Mouse (Mus musculus) forebrain, embryonic 11.5 days (tissue): ENCODE measurements at regions not wholly inside any gene's neighbourhood (a gene's known extent, or its start where the extent isn't known, plus 50 kb on each side); places are given as distances from the start of the nearest gene placed in this dataset.

Experiments
- ATAC-seq: fragments of 200-750 bp; cut with Nextera tagmentation; replicated peaks from 2 replicates; pipeline ENCODE4 v1.8.0; 2017; ENCODE audit warnings: moderate TSS enrichment; ENCODE audit not compliant: low FRiP score
- DNase-seq: peaks from one replicate; pipeline ENCODE4 v3.0.0-alpha.2; 2017; ENCODE audit warnings: low spot score
- H3K27ac ChIP-seq: fragments of 300-500 bp; sonication (generic); 2 replicates; pipeline ENCODE4 v1.5.1; 2014; ENCODE audit warnings: low read depth, low read length
- H3K27me3 ChIP-seq: fragments of 300-500 bp; sonication (generic); 2 replicates; pipeline ENCODE4 v1.6.1; 2014; ENCODE audit warnings: mild to moderate bottlenecking, low read length, mixed read lengths; ENCODE audit not compliant: control insufficient read depth, insufficient read depth
- H3K36me3 ChIP-seq: fragments of 300-500 bp; sonication (generic); 2 replicates; pipeline ENCODE4 v1.6.1; 2014; ENCODE audit warnings: mild to moderate bottlenecking, low read length, moderate library complexity, mixed read lengths; ENCODE audit not compliant: control insufficient read depth, insufficient read depth
- H3K4me1 ChIP-seq: fragments of 300-500 bp; sonication (generic); replicated peaks from 2 replicates; pipeline ENCODE4 v1.6.1; 2014; ENCODE audit warnings: low read length, mixed read lengths; ENCODE audit not compliant: control insufficient read depth, insufficient read depth
- H3K4me2 ChIP-seq: fragments of 300-500 bp; sonication (generic); 2 replicates; pipeline ENCODE4 v1.6.1; 2014; ENCODE audit warnings: low read depth, mild to moderate bottlenecking, low read length, moderate library complexity, mixed read lengths; ENCODE audit not compliant: severe bottlenecking
- H3K4me3 ChIP-seq: fragments of 300-500 bp; sonication (generic); 2 replicates; pipeline ENCODE4 v1.5.1; 2014; ENCODE audit warnings: low read depth, low read length
- H3K9ac ChIP-seq: fragments of 300-500 bp; sonication (generic); 2 replicates; pipeline ENCODE4 v1.6.1; 2014; ENCODE audit warnings: low read length
- H3K9me3 ChIP-seq: fragments of 300-500 bp; sonication (generic); 2 replicates; pipeline ENCODE4 v1.6.1; 2016; ENCODE audit warnings: low read length, mixed read lengths; ENCODE audit not compliant: control insufficient read depth
- WGBS: fragments of 180-500 bp; shearing (Covaris S2); extraction: QIAGEN DNeasy Blood & Tissue Kit; methylation state at CpG from one replicate; pipeline ENCODE4 v1.1.7; 2014; 5-methylcytosine and 5-hydroxymethylcytosine counted together

GRCm38 (mm10) chr1:108498854-108499253, 909.0 kb downstream of the Serpinb8 start:
- DNase-seq: no peak
- Histone ChIP-seq H3K4me2 (no peak overlapping the region), H3K9me3 (no peaks in the 10 kb centered on the region), H3K27me3 (no peaks in the 10 kb centered on the region), H3K9ac (no peak overlapping the region), H3K4me1 (no peaks in the 10 kb centered on the region), H3K36me3 (no peaks in the 10 kb centered on the region), H3K27ac (no peak overlapping the region), H3K4me3 (no peak overlapping the region)
- no peak for ATAC-seq
- WGBS: 76% methylated on average over 1 of the region's 1 CpGs

GRCm38 (mm10) chr1:108527424-108527823, 937.6 kb downstream of the Serpinb8 start:
- no peak overlapping the region for H3K9ac ChIP-seq
- no peak overlapping the region for H3K4me3 ChIP-seq
- no peaks in the 10 kb centered on the region for H3K4me1 ChIP-seq
- no peak for DNase-seq
- no peaks in the 10 kb centered on the region for H3K27me3 ChIP-seq
- no peaks in the 10 kb centered on the region for H3K9me3 ChIP-seq
- H3K27ac ChIP-seq: no peak overlapping the region
- no peak overlapping the region for H3K4me2 ChIP-seq
- ATAC-seq: no peak
- 75% methylated on average over 2 of the region's 2 CpGs for WGBS
- H3K36me3 ChIP-seq: no peaks in the 10 kb centered on the region

DNA sequence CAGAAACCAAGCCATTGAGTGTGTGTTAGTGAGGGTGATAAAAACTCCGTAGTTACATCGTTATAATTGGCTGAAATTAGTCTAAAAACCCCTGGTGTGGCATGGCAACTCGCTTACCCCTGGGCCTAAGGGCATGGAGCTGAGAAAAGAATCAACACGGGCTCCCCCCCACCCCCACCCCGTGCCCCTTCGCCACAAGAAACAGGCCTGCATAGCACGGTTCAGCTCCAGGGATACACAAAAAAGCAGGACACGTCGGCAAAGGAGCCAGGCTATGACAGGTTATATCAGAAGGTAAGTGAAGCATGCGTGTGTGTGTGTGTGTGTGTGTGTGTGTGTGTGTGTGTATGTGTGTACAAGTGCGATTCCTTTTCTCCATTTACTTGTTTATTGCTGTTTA, 948.4 kb downstream of the Serpinb8 start:
- no peaks in the 10 kb centered on the region for H3K4me1 ChIP-seq
- H3K4me2 ChIP-seq: no peak overlapping the region
- no peaks in the 10 kb centered on the region for H3K36me3 ChIP-seq
- no peak for DNase-seq
- H3K27me3 ChIP-seq: no peaks in the 10 kb centered on the region
- no peak overlapping the region for H3K4me3 ChIP-seq
- H3K27ac ChIP-seq: no peak overlapping the region
- ATAC-seq: peak; percentile 53
- no peaks in the 10 kb centered on the region for H3K9me3 ChIP-seq
- 69% methylated on average over 11 of the region's 11 CpGs for WGBS
- no peak overlapping the region for H3K9ac ChIP-seq

DNA sequence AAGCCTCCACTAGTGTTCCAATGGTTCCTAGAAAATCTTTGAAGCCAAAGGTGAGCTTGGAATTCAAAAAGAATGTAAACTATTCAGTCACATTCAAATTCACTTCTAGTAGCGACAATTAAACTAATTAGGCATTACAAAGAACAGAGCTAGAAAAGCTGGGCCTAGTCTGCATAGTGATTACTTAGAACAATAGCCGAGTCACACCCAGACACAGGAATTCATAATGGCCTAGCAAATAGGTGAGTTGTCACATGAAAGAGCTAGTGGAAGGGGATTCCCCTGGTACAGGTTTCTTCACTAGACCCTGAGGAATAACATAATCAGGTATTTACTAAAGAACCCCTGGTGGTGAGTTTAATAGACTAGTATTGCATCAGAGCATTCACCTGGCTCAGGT, 958.9 kb downstream of the Serpinb8 start:
- Histone ChIP-seq H3K4me2 (no peak overlapping the region), H3K27me3 (no peaks in the 10 kb centered on the region), H3K4me3 (no peak overlapping the region), H3K9me3 (no peaks in the 10 kb centered on the region), H3K27ac (no peak overlapping the region), H3K36me3 (no peaks in the 10 kb centered on the region), H3K9ac (no peak overlapping the region), H3K4me1 (no peaks in the 10 kb centered on the region)
- ATAC-seq (no peak), DNase-seq (no peak)
- WGBS: 43% methylated on average over 2 of the region's 2 CpGs

GRCm38 (mm10) chr1:108558882-108559281, 969.1 kb downstream of the Serpinb8 start:
- no peak overlapping the region for H3K9ac ChIP-seq
- H3K4me3 ChIP-seq: no peak overlapping the region
- no peaks in the 10 kb centered on the region for H3K27me3 ChIP-seq
- no peaks in the 10 kb centered on the region for H3K36me3 ChIP-seq
- no peak for DNase-seq
- no peak overlapping the region for H3K4me2 ChIP-seq
- no peak overlapping the region for H3K27ac ChIP-seq
- ATAC-seq: no peak
- WGBS: 94% methylated on average over 1 of the region's 1 CpGs
- no peaks in the 10 kb centered on the region for H3K4me1 ChIP-seq
- H3K9me3 ChIP-seq: no peaks in the 10 kb centered on the region

DNA sequence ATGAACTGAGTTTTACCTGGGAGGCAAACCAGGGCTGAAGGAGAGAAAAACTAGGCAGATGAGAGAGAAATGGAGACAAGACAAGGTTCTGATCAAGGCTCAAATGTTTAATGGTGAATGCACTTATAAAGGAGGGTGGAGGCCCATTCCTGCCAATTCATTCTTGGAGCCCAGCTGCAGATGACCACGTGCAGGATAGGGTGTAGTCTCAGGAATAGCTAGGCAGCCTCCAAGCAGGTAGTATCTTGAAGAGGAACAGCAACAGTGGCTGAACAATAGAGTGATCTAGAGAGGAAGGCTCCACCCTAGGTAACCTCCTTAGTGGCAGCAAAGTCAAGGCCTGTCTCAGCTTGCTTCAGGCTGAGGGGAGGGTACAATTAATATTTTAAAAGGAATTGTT, 973.2 kb downstream of the Serpinb8 start:
- Histone ChIP-seq H3K4me2 (no peak overlapping the region), H3K9ac (no peak overlapping the region), H3K4me1 (no peaks in the 10 kb centered on the region), H3K9me3 (no peaks in the 10 kb centered on the region), H3K27ac (no peak overlapping the region), H3K36me3 (no peaks in the 10 kb centered on the region), H3K27me3 (no peaks in the 10 kb centered on the region), H3K4me3 (no peak overlapping the region)
- ATAC-seq: no peak
- DNase-seq: no peak
- 67% methylated on average over 1 of the region's 1 CpGs for WGBS

GRCm38 (mm10) chr1:108571977-108572376, 982.2 kb downstream of the Serpinb8 start:
- Histone ChIP-seq H3K4me2 (no peak overlapping the region), H3K9ac (no peak overlapping the region), H3K4me3 (no peak overlapping the region), H3K4me1 (no peaks in the 10 kb centered on the region), H3K36me3 (no peaks in the 10 kb centered on the region), H3K9me3 (no peaks in the 10 kb centered on the region), H3K27me3 (no peaks in the 10 kb centered on the region), H3K27ac (no peak overlapping the region)
- ATAC-seq (no peak), DNase-seq (no peak)
- 48% methylated on average over 3 of the region's 3 CpGs for WGBS

DNA sequence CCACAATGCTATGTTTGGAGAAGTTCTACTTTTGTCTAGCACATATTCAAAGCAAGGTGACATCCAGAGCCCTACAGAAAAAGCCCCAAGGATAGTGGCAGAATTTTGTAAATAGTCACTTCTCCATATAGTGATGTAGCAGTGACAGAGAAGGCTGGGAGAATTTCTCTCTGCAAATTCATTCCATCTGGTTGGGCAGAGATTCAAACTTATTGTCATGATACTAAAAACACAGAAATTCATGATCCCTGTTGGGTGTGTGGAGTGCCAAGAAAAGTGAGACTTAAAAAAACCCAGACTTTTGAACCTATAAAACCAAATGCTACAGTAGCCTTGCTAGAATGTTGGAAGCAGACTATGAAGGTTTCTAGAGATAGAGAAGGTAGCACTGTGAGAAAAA, 983.0 kb downstream of the Serpinb8 start:
- Histone ChIP-seq H3K4me2 (no peak overlapping the region), H3K4me1 (no peaks in the 10 kb centered on the region), H3K27ac (no peak overlapping the region), H3K27me3 (no peaks in the 10 kb centered on the region), H3K9me3 (no peaks in the 10 kb centered on the region), H3K9ac (no peak overlapping the region), H3K4me3 (no peak overlapping the region), H3K36me3 (no peaks in the 10 kb centered on the region)
- ATAC-seq (no peak), DNase-seq (no peak)

GRCm38 (mm10) chr1:108576806-108577205, 987.0 kb downstream of the Serpinb8 start:
- Histone ChIP-seq H3K9me3 (no peaks in the 10 kb centered on the region), H3K4me1 (no peaks in the 10 kb centered on the region), H3K27me3 (no peaks in the 10 kb centered on the region), H3K4me2 (no peak overlapping the region), H3K27ac (no peak overlapping the region), H3K9ac (no peak overlapping the region), H3K36me3 (no peaks in the 10 kb centered on the region), H3K4me3 (no peak overlapping the region)
- DNase-seq (no peak), ATAC-seq (no peak)
- WGBS: 93% methylated on average over 6 of the region's 6 CpGs
